Mouse (Mus musculus): ENCODE data around the gene Ptk6. TPM values are rescaled to one million over a fixed set of nuclear protein-coding genes. Genes with fewer than 3 reads are reported as not detected.
"Not testable (repeated sequence)": the region's sequence is repeated elsewhere in the genome, so short reads cannot be mapped to it uniquely, and the experiment has no call there.

The Ptk6 gene
- polyA plus RNA-seq, 1 experiment from 2014 or later, result 0.05 TPM

- 81% methylated on average over 6 of the region's 6 CpGs for WGBS
- Histone ChIP-seq H3K4me2 (no peak overlapping the region), H3K9ac (no peak overlapping the region), H3K9me3 (no peaks in the 10 kb centered on the region), H3K4me1 (peaks cover 33% of the 10 kb centered on the region), H3K27me3 (peaks cover 30% of the 10 kb centered on the region), H3K4me3 (no peak overlapping the region), H3K36me3 (no peaks in the 10 kb centered on the region), H3K27ac (no peak overlapping the region)
- ATAC-seq (ENCODE audit: borderline replicate concordance, extremely low read depth, low FRiP score, low TSS enrichment), result no peak
Measured at GRCm38 (mm10) chr2:181216037-181216436, 13.4 kb upstream of the Ptk6 start.

- Histone ChIP-seq H3K4me2 (peak within 1 kb of the TSS; percentile 65), H3K9me3 (no peaks in the 10 kb centered on the region), H3K4me3 (peak within 1 kb of the TSS; percentile 32), H3K27me3 (peaks cover 34% of the 10 kb centered on the region), H3K27ac (no peak within 1 kb of the TSS), H3K36me3 (no peaks in the 10 kb centered on the region), H3K9ac (peak within 1 kb of the TSS; percentile 29; the same call in 1 of the 2 replicates), H3K4me1 (peaks cover 12% of the 10 kb centered on the region)
- peak; percentile 81 for ATAC-seq (ENCODE audit: borderline replicate concordance, extremely low read depth, low FRiP score, low TSS enrichment)
- under 1% methylated on average over 17 of the region's 17 CpGs for WGBS
Measured at GRCm38 (mm10) chr2:181213021-181213445, 10.4 kb upstream of the Ptk6 start, which contains the start of gene Srms. TSS of gene Srms (minus strand) at chr2:181213185.

- H3K4me1 ChIP-seq, result peaks cover 12% of the 10 kb centered on the region
- peak overlapping the region; percentile 65 for H3K4me2 ChIP-seq
- no peak overlapping the region for H3K27ac ChIP-seq
- peak overlapping the region; percentile 29; the same call in 1 of the 2 replicates for H3K9ac ChIP-seq
- peaks cover 34% of the 10 kb centered on the region for H3K27me3 ChIP-seq
- 2% methylated on average over 34 of the region's 34 CpGs for WGBS
- peak; percentile 37 for ATAC-seq (ENCODE audit: borderline replicate concordance, extremely low read depth, low FRiP score, low TSS enrichment)
- H3K36me3 ChIP-seq, result no peaks in the 10 kb centered on the region
- H3K4me3 ChIP-seq, result peak overlapping the region; percentile 32
- H3K9me3 ChIP-seq, result no peaks in the 10 kb centered on the region
Measured at GRCm38 (mm10) chr2:181212389-181213020, 9.9 kb upstream of the Ptk6 start.

- Histone ChIP-seq H3K4me3 (no peak overlapping the region), H3K9me3 (no peaks in the 10 kb centered on the region), H3K36me3 (no peaks in the 10 kb centered on the region), H3K9ac (no peak overlapping the region), H3K27ac (no peak overlapping the region), H3K27me3 (peaks cover 5% of the 10 kb centered on the region; the same call in 1 of the 2 replicates), H3K4me2 (no peak overlapping the region), H3K4me1 (no peaks in the 10 kb centered on the region)
- no peak for ATAC-seq (ENCODE audit: borderline replicate concordance, extremely low read depth, low FRiP score, low TSS enrichment)
- 61% methylated on average over 9 of the region's 9 CpGs for WGBS
Measured at GRCm38 (mm10) chr2:181206118-181206517, 3.5 kb upstream of the Ptk6 start.

GRCm38 (mm10) chr2:181205678-181206077 is 3.1 kb upstream of the Ptk6 start:
- Histone ChIP-seq H3K4me3 (no peak overlapping the region), H3K4me1 (no peaks in the 10 kb centered on the region), H3K27me3 (0 out of 2 replicates have a peak, but pooled peaks cover 4% of the 10 kb centered on the region), H3K9ac (no peak overlapping the region), H3K27ac (no peak overlapping the region), H3K36me3 (no peaks in the 10 kb centered on the region), H3K4me2 (no peak overlapping the region), H3K9me3 (no peaks in the 10 kb centered on the region)
- ATAC-seq (ENCODE audit: borderline replicate concordance, extremely low read depth, low FRiP score, low TSS enrichment), result no peak
- 68% methylated on average over 5 of the region's 5 CpGs for WGBS

- no peaks in the 10 kb centered on the region for H3K4me1 ChIP-seq
- no peaks in the 10 kb centered on the region for H3K27me3 ChIP-seq
- no peak for ATAC-seq (ENCODE audit: borderline replicate concordance, extremely low read depth, low FRiP score, low TSS enrichment)
- H3K27ac ChIP-seq, result no peak overlapping the region
- H3K9ac ChIP-seq, result no peak overlapping the region
- WGBS, result 72% methylated on average over 6 of the region's 6 CpGs
- H3K36me3 ChIP-seq, result no peaks in the 10 kb centered on the region
- H3K4me3 ChIP-seq, result no peak overlapping the region
- H3K9me3 ChIP-seq, result no peaks in the 10 kb centered on the region
- no peak overlapping the region for H3K4me2 ChIP-seq
Measured at GRCm38 (mm10) chr2:181202886-181203285, 297 bp upstream of the Ptk6 start.

- Histone ChIP-seq H3K27me3 (no peaks in the 10 kb centered on the region), H3K4me1 (no peaks in the 10 kb centered on the region), H3K36me3 (no peaks in the 10 kb centered on the region), H3K9ac (no peak overlapping the region), H3K4me2 (no peak overlapping the region), H3K27ac (no peak overlapping the region), H3K4me3 (no peak overlapping the region), H3K9me3 (no peaks in the 10 kb centered on the region)
- ATAC-seq (ENCODE audit: borderline replicate concordance, extremely low read depth, low FRiP score, low TSS enrichment), result no peak
- 46% methylated on average over 3 of the region's 3 CpGs for WGBS
Measured at GRCm38 (mm10) chr2:181201606-181202005, 983 bp downstream of the Ptk6 start.

GRCm38 (mm10) chr2:181196628-181197300 is 5.8 kb downstream of the Ptk6 start:
- Histone ChIP-seq H3K27me3 (no peaks in the 10 kb centered on the region), H3K9me3 (no peaks in the 10 kb centered on the region), H3K4me3 (no peak overlapping the region), H3K27ac (no peak overlapping the region), H3K9ac (no peak overlapping the region), H3K36me3 (no peaks in the 10 kb centered on the region), H3K4me2 (no peak overlapping the region), H3K4me1 (no peaks in the 10 kb centered on the region)
- ATAC-seq (ENCODE audit: borderline replicate concordance, extremely low read depth, low FRiP score, low TSS enrichment), result no peak
- WGBS, result 75% methylated on average over 4 of the region's 4 CpGs

- no peak overlapping the region for H3K27ac ChIP-seq
- 65% methylated on average over 3 of the region's 3 CpGs for WGBS
- no peak overlapping the region for H3K4me2 ChIP-seq
- H3K4me1 ChIP-seq, result peaks cover 8% of the 10 kb centered on the region
- no peak for ATAC-seq (ENCODE audit: borderline replicate concordance, extremely low read depth, low FRiP score, low TSS enrichment)
- H3K36me3 ChIP-seq, result 0 out of 2 replicates have a peak, but pooled peaks cover 3% of the 10 kb centered on the region
- H3K27me3 ChIP-seq, result no peaks in the 10 kb centered on the region
- no peak overlapping the region for H3K4me3 ChIP-seq
- H3K9ac ChIP-seq, result no peak overlapping the region
- H3K9me3 ChIP-seq, result no peaks in the 10 kb centered on the region
Measured at GRCm38 (mm10) chr2:181193044-181193443, 9.5 kb downstream of the Ptk6 start.

GRCm38 (mm10) chr2:181191936-181192335 is 10.7 kb downstream of the Ptk6 start:
- WGBS, result 62% methylated on average over 4 of the region's 4 CpGs
- Histone ChIP-seq H3K27me3 (no peaks in the 10 kb centered on the region), H3K9ac (no peak overlapping the region), H3K4me2 (no peak overlapping the region), H3K4me3 (no peak overlapping the region), H3K9me3 (no peaks in the 10 kb centered on the region), H3K36me3 (0 out of 2 replicates have a peak, but pooled peaks cover 3% of the 10 kb centered on the region), H3K27ac (no peak overlapping the region), H3K4me1 (peaks cover 8% of the 10 kb centered on the region)
- no peak for ATAC-seq (ENCODE audit: borderline replicate concordance, extremely low read depth, low FRiP score, low TSS enrichment)

GRCm38 (mm10) chr2:181191385-181191784 is 11.2 kb downstream of the Ptk6 start:
- not testable (repeated sequence) for H3K27me3 ChIP-seq; ATAC-seq (ENCODE audit: borderline replicate concordance, extremely low read depth, low FRiP score, low TSS enrichment); H3K9ac ChIP-seq; H3K4me3 ChIP-seq; H3K27ac ChIP-seq; H3K36me3 ChIP-seq; H3K4me1 ChIP-seq; H3K9me3 ChIP-seq; H3K4me2 ChIP-seq
- WGBS, result 67% methylated on average over 4 of the region's 4 CpGs

GRCm38 (mm10) chr2:181189321-181189720 is 13.3 kb downstream of the Ptk6 start:
- no peak overlapping the region for H3K27ac ChIP-seq
- ATAC-seq (ENCODE audit: borderline replicate concordance, extremely low read depth, low FRiP score, low TSS enrichment), result no peak
- H3K27me3 ChIP-seq, result no peaks in the 10 kb centered on the region
- 0 out of 2 replicates have a peak, but pooled peaks cover 3% of the 10 kb centered on the region for H3K36me3 ChIP-seq
- 79% methylated on average over 1 of the region's 1 CpGs for WGBS
- H3K4me2 ChIP-seq, result no peak overlapping the region
- H3K9ac ChIP-seq, result no peak overlapping the region
- peaks cover 10% of the 10 kb centered on the region for H3K4me1 ChIP-seq
- no peaks in the 10 kb centered on the region for H3K9me3 ChIP-seq
- no peak overlapping the region for H3K4me3 ChIP-seq
